Mouse (Mus musculus) ZHBTc4 (cell line): Measurements from ENCODE around the gene Gm20521.
"Not testable (repeated sequence)": the region's sequence is repeated elsewhere in the genome, so short reads cannot be mapped to it uniquely, and the experiment has no call there.

ENCODE experiments used
- DNase-seq: peaks from one replicate; pipeline ENCODE4 v3.0.0-alpha.2; 2011; ENCODE audit warnings: low read depth, low spot score

The Gm20521 gene

GRCm38 (mm10) chr14:54936831-54937160 is 53.6 kb downstream of the Gm20521 start:
- DNase-seq: no peak

- DNase-seq: no peak
Measured at GRCm38 (mm10) chr14:54937361-54938182, 54.3 kb downstream of the Gm20521 start.

DNA sequence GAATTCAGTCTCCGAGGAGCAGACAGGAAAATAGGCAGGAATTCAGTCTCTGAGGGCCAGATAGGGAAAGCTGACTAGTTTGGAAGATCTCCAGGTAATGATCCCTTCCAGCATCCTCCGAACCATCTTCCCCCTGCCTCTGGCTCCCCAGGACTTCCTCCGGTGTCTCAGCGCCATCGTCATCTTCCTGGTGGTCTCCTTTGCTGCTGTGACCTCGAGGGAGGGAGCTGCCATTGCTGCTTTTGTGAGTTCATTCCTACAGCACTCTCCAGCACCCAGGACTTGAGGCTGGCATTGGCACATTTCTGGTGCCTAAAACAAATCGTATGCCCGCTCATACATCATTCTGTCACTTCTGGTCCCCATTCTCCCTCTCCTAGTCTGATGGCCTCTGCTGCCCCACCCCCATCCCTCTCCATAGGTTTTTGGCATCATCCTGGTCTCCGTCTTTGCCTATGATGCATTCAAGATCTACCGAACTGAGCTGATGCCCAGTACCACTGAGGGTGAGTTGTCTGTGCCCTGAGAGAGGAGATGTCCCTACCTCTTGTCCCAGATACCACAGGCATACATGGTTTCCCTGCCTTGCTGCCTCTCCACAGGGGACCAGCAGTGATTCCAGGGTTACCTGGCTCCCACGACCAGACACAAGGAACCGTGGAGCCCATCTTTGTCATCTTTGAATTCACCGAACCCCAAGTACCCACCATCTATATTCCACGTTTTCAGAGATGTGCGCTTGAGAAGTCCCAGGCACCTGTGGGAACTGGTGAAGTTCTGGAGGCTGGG is 55.4 kb downstream of the Gm20521 start:
- DNase-seq: no peak

- DNase-seq: peak; percentile 95
Measured at GRCm38 (mm10) chr14:54939434-54940175, 56.4 kb downstream of the Gm20521 start.

GRCm38 (mm10) chr14:54940176-54940530 is 56.9 kb downstream of the Gm20521 start:
- no peak for DNase-seq

DNA sequence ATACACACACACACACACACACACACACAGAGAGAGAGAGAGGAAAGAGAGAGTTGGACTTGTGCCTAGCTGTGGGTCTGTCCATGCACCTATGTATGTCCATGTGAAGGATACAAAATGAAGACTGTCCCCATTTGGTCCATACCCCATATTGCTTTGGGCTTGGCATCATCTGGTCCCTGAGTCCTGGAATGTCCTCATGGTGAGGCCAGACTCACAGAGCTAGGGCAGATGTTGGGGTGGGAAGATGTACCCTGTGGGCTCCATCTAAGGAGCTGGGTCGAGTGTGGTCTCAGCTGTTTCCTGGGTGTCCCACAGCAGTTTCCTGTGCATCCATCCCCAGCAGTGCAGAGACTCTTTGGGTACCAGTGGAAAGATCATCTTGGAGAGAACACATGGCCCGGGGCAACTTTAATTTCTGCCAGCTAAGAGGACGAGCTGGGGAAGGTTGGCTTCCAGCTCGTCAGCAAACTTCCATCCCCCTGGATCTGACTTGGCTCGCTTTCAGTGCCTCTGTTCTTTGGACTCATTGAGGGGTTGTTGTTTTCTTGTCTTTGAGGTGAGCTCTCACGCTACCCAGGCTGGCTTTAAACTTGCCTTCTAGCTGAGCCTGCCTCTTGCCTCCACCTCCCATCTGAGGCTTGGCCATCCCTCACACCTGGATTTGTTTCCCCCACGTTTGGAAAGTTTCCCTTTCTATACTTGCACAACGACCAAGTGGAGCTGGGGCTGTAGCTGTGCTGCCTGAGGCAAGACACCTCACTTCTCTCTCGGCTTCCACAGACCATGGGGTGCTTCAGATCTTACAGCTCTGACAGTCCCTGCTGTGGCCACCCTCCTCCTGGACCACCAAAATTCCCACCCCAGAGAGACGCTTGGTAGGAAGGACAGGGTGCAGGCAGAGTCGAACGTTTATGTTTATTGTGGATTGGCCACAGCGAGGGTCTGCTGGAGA is 58.1 kb downstream of the Gm20521 start:
- DNase-seq: no peak

DNA sequence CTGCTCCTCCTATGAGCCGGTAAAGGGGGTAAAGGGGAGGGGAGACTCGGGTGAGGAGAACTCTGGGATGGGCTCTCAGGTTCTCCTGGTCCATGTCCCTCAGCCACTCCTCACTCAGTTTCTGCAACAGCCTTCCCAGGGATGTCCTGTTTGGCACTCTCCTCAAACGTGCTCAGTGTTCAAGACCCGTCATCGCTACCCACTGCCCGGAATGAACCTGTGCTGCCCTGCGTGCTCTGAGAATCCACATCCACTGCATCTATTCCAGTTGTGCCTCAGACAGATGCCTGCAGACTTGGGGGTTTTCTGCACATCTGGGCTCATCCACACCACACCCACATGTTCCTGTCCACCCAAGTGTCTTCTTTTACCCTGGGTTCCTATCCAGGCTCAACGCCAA is 59.2 kb downstream of the Gm20521 start:
- no peak for DNase-seq

GRCm38 (mm10) chr14:54943971-54944370 is 60.7 kb downstream of the Gm20521 start:
- no peak for DNase-seq

DNA sequence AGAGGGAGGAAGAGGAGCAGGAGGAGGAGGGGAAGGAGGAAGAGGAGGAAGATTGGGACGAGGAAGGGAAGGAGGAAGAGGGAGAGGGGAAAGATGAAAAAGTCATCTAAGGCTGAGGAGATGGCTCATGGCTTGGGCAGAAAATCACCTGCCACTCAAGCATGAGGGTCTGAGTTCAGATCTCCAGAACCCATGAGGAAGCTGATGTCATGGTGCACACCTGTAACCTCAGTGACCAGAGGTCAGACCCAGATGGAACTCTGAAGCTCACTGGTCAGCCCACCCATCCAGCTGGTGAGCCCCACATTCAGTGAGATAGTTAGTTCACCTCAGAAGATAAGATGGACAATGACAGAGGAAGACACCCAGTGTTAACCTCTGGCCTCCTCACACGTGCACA is 61.7 kb downstream of the Gm20521 start:
- DNase-seq: no peak

GRCm38 (mm10) chr14:54945975-54946704 is 62.9 kb downstream of the Gm20521 start:
- DNase-seq: no peak

GRCm38 (mm10) chr14:54947008-54947407 is 63.8 kb downstream of the Gm20521 start:
- not testable (repeated sequence) for DNase-seq
